Mouse (Mus musculus): ENCODE results near the gene Gm5485.

DNA sequence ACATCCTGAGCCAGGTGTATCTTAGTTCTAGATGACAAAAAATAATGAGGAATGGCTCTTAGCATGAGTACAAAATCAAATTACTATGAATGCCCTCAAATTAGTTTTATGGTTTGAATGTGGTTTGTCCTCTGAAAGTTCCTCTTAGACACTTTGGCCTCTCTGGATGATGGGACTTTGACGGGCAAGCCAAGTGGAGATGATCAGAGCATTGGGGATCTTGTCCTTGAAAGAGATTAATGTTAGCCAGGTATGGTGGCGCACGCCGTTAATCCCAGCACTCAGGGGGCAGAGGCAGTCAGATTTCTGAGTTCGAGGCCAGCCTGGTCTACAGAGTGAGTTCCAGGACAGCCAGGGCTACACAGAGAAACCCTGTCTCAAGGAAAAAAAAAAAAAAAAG, 32.4 kb upstream of the Gm5485 start:
- TF ChIP-seq POLR2A (IDR thresholded peaks at IDR 0.05; ENCODE audit: insufficient read length, low read depth) (no peak), USF1 (IDR thresholded peaks at IDR 0.05; ENCODE audit: low read depth) (no peak), POLR2AphosphoS2 (IDR thresholded peaks at IDR 0.05; ENCODE audit: insufficient read length, low read depth) (no peak), TCF3 (IDR thresholded peaks at IDR 0.05; ENCODE audit: insufficient read length, low read depth) (no peak), TCF12 (IDR thresholded peaks at IDR 0.05; ENCODE audit: insufficient read depth, poor library complexity, severe bottlenecking) (no peak), MYOD1 (IDR thresholded peaks at IDR 0.05; ENCODE audit: control insufficient read depth in 1 of 3, insufficient read length in 2 of 3, low read depth in 2 of 3) (no peak), E2F4 (IDR thresholded peaks at IDR 0.05; ENCODE audit: insufficient read depth) (no peak), MYOG (IDR thresholded peaks at IDR 0.05; ENCODE audit: control insufficient read depth in 1 of 3, insufficient read depth in 1 of 3, insufficient read length in 2 of 3, low read depth in 2 of 3) (no peak), MAX (IDR thresholded peaks at IDR 0.05; ENCODE audit: low read depth) (no peak), REST (IDR thresholded peaks at IDR 0.05; ENCODE audit: insufficient read depth, insufficient read length) (no peak), SRF (IDR thresholded peaks at IDR 0.05; ENCODE audit: control insufficient read depth, insufficient read length, low read depth) (no peak)
